Comparison of ENCODE assay signal across 17 mouse cellular contexts in the genomic region with DNA sequence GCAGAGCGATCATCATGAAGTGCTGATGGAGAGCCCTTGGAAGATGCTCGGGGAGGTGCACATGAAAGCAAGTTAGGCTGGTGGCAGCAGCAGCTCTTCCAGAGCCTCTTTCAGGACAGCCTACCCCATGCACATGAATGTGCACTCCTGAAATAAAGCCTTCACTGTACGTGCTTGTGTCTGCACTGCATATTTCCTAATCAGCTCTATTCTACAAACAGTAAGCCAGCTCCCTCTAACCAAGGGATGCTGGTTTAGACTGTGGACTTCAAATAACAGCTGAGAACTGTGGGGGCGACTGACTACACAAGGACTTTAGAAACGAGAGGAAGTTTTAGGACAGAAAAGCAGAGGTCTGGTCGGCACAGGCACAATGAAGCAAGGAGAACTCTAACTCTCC.
"Had no signal": no experiment of that assay in that cellular context is flagged by ENCODE, and none has a peak within 500 bp of the region (broad histone marks: within the 10 kb centered on the region; RNA-seq: fewer than 3 reads in every experiment).

No protein-coding gene starts in this region.

- H3K36me3 ChIP-seq: limb, embryonic 15.5 days; lung, embryonic 15.5 days; midbrain, embryonic 12.5 days; neural tube, embryonic 12.5 days; stomach, embryonic 15.5 days had no signal

- H3K9ac ChIP-seq: limb, embryonic 15.5 days; liver, embryonic 14.5 days; lung, embryonic 15.5 days; midbrain, embryonic 12.5 days; neural tube, embryonic 12.5 days; stomach, embryonic 15.5 days had no signal

- H3K27me3 ChIP-seq: limb, embryonic 15.5 days; lung, embryonic 15.5 days; neural tube, embryonic 12.5 days; stomach, embryonic 15.5 days had no signal

- H3K9me3 ChIP-seq: limb, embryonic 15.5 days; lung, embryonic 15.5 days; midbrain, embryonic 12.5 days; neural tube, embryonic 12.5 days; stomach, embryonic 15.5 days had no signal

- H3K4me3 ChIP-seq: limb, embryonic 15.5 days; lung, embryonic 15.5 days; midbrain, embryonic 12.5 days; neural tube, embryonic 12.5 days; stomach, embryonic 15.5 days had no signal

- ATAC-seq: lung, postnatal 0 days had no signal

- H3K4me1 ChIP-seq: limb, embryonic 15.5 days; lung, embryonic 15.5 days; midbrain, embryonic 12.5 days; neural tube, embryonic 12.5 days; stomach, embryonic 15.5 days had no signal

- H3K27ac ChIP-seq: limb, embryonic 15.5 days; liver, embryonic 14.5 days; lung, embryonic 15.5 days; macrophage; midbrain, embryonic 12.5 days; neural tube, embryonic 12.5 days; stomach, embryonic 15.5 days; stomach, postnatal 0 days had no signal

- DNase-seq: lung, adult 2 months; lung, postnatal 14 days; lung, postnatal 36 days; midbrain, embryonic 14.5 days; right cerebral cortex, postnatal 14 days; thymus, adult 2 months; thymus, postnatal 25 days; thymus, postnatal 4 days had no signal

- H3K4me2 ChIP-seq: limb, embryonic 15.5 days; lung, embryonic 15.5 days; midbrain, embryonic 12.5 days; neural tube, embryonic 12.5 days; stomach, embryonic 15.5 days had no signal
